Mouse (Mus musculus) thymus, postnatal 0 days (tissue): ENCODE data around the gene Olfr449. TPM values are rescaled to one million over a fixed set of nuclear protein-coding genes. Genes with fewer than 3 reads are reported as not detected.

Experiments used
- DNase-seq: peaks from one replicate; pipeline ENCODE4 v3.0.0-alpha.2; 2015; ENCODE audit warnings: low spot score
- polyA plus RNA-seq: library from polyadenylated mRNA; unstranded; fragments of >200 nt; fragmentation: Nextera tagmentation; extraction: Ambion mirVana; gene quantifications from 2 replicates; pipeline ENCODE4 v1.2.1, GENCODE M21; 2015

Gene Olfr449
- not detected in 2 replicates for polyA plus RNA-seq

DNA sequence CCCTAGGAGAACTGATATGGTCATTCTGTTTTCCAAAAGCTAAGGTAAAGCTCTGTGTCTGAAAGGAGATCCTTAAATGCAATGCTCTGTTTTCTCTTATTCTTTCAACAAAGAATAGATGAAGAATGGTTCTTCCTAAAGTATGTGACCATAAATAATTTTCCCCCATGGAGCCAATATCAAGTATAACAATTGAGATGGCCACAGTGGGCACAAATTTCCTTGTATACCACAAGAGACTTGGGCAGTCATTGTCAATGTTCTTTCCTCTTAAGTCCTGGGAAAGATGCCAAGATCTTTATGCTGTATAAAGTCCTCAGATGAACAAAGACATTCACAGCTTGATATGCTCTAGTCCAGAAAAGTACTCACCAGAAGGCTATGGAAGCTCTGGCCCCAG is at the start of gene Olfr449:
Olfr449 (plus strand) TSS at position 301 of the 400 bp plus-strand sequence.
- no peak for DNase-seq

DNA sequence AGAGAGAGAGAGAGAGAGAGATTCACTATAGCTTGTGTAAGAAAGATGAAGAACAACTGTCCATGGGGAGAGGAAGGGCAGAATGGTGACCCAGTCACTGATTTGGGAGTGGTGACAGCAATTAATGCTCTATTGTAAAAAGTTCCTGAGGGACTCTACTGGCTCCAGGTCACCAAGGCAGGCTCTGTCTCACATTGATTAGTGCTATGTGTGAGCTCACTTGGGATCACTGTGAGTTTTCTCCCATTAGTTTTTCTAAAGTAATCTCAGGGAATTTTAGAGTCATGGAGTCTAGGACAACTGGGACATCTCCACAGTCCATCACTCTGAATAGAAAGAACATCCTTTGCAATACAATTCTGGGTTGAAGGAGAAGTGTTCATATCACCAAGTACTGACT is 49.4 kb upstream of the Olfr449 start, which contains the start of gene Olfr452:
Olfr452 (plus strand) TSS at position 301 of the 400 bp plus-strand sequence.
- DNase-seq, result no peak

DNA sequence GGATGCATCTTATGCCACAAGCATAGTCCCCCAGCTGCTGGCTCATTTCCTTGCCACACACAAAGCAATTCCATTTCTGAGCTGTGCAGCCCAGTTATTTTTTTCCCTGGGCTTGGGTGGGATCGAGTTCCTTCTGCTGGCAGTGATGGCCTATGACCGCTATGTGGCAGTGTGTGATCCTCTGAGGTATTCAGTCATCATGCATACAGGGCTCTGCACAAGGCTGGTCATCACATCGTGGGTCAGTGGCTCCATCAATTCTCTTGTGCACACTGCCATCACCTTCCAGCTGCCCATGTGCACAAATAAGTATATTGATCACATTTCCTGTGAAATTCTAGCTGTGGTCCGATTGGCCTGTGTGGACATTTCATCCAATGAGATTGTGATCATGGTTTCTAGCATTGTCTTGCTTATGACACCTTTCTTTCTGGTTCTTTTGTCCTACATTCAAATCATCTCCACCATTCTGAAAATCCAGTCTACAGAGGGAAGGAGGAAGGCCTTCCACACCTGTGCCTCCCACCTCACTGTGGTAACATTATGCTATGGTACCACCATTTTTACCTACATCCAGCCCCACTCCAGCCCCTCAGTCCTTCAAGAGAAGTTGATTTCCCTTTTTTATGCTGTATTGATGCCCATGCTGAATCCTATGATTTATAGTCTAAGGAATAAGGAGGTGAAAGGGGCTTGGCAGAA is 43.8 kb upstream of the Olfr449 start:
- DNase-seq, result no peak

DNA sequence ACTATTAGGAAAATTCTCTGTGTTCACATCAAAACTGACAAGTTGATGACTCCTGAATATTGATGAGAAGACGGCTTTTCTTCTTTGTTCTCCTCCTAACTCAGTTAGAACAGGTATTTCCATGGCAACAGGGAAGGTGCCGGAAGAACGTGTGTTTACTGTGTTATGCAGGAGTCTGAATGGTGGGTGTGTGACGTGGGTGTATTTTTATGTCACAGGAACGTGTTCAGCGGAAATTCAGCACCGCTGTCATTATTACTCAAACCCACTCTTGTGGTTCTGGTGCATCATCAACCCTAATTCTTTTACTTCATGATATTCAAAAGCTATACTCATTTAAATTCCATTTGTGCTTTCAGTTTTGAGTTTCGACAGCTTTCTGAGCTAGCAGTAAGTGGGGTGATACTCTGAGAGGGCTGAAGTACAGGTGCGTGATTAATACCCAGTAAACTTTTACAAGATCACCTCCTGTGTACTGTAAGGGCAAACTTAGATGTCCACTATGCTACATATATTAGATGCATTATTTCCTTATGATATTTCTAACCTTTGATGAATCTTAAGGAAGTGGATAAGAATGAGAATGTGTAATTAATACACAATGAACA is 43.1 kb upstream of the Olfr449 start:
- no peak for DNase-seq

- no peak for DNase-seq
Observed at GRCm38 (mm10) chr6:42794982-42795381, 39.2 kb upstream of the Olfr449 start.

DNA sequence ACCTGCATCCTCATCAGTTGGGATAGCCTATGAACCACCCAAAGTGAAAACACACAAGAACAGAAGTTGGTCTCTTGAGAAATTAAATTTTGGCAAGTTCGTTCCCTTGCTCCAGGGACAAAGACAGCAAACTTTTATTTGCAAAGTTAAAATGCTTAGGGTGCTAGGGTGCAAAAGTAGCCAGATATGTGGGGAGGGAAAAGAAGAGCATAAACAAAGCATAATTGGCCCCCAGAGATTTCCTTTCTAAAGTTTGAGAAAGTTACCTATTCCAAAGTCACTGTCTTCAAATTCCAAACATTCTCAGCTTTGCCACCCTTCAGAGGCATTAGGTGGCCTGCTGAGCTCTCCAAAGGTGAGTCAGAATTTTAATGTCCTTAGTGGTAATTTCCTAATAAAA is 22.5 kb upstream of the Olfr449 start, which contains the start of gene Olfr450:
Olfr450 (plus strand) TSS at position 301 of the 400 bp plus-strand sequence.
- no peak for DNase-seq

- DNase-seq, result peak; percentile 42
Observed at GRCm38 (mm10) chr6:42860222-42860819, 26.1 kb downstream of the Olfr449 start.

DNA sequence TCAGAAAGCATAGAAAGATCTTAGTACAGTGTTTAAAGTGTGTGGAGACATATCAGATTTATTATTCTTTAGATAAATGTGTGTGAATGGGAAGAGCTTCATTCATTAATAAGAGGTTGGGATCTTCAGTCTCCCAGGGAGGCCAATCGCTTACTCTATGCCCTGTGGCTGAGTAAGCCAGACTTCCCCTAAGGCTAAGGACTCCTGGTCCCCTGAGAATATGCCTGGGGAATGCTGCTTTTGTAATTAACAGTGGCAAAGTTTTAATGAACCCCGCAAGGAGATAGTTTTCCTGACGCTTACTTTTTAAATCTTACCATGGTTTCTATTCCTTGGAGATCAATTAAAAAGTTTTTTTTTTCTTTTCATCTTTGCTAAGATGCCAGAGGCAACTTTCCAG is 35.5 kb downstream of the Olfr449 start:
- DNase-seq, result no peak

GRCm38 (mm10) chr6:42876323-42876722 is 42.1 kb downstream of the Olfr449 start:
- DNase-seq, result no peak

Other genes starting within 250 kb of the Olfr449 start
- not detected in 2 replicates for gene Tcaf3, start 236.7 kb upstream of the Olfr449 start, polyA plus RNA-seq
- gene Tcaf2, start 189.1 kb upstream of the Olfr449 start, polyA plus RNA-seq, result 5.2 and 5.3 TPM in 2 replicates
- 4.3 and 5.0 TPM in 2 replicates for gene Tcaf1, start 124.3 kb upstream of the Olfr449 start, polyA plus RNA-seq
- not detected in 2 replicates for gene Olfr453, start 95.0 kb upstream of the Olfr449 start, polyA plus RNA-seq
- not detected in 2 replicates for gene Olfr38, start 78.0 kb upstream of the Olfr449 start, polyA plus RNA-seq
- gene Olfr452, start 49.3 kb upstream of the Olfr449 start, polyA plus RNA-seq, result not detected in 2 replicates
- gene Olfr450, start 22.4 kb upstream of the Olfr449 start, polyA plus RNA-seq, result not detected in 2 replicates
- not detected in 2 replicates for gene Olfr448, start 56.1 kb downstream of the Olfr449 start, polyA plus RNA-seq
- gene Olfr447, start 74.5 kb downstream of the Olfr449 start, polyA plus RNA-seq, result not detected in 2 replicates
- not detected in 2 replicates for gene Olfr446, start 87.0 kb downstream of the Olfr449 start, polyA plus RNA-seq
- gene Olfr444, start 114.7 kb downstream of the Olfr449 start, polyA plus RNA-seq, result not detected in 2 replicates